Comparison of ENCODE assay signal across 23 mouse cellular contexts in the genomic region with DNA sequence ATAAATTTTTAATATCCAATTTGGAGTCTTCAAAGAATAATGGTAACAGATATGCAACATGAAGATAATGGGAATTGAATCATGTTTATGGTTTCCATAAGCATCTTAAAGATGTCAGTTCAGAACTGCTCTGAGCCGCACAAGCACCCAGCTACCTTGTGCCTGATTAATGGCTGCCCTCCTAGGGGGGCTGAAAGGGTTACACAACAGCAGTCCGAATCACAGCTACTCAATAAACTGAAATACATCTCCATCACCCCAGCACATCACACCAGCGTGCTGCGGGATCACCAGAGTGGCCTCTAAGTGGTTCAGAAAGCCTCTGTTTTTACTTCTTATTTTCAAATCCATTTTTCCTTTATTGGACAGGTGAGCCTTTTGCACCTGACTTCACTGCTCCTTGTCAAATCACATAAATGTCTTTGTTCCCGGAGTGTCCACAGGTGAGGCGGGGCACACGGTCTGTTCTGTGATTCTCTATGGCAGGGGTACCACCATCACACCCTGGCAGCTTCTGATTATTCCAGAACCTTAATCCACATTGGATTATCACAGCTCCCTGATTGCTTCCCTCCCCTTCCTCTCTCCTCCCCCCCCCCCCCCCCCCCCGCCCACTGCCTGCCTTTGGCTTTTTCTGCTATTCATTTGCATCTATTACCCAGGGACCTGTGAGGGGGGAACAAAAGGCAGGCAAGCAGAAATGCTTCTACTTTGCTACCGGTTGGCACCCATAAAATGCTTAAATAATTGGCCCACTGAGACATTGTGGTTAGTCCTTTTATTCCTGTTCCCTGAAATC.
A peak's percentile ranks its signal among the peaks of the same experiment; 100 is the strongest.
DNase-seq lines count a peak whose midpoint lies in the region; ATAC-seq and TF ChIP-seq lines count a peak whose summit lies in the region.
"Had no signal": no experiment of that assay in that cellular context is flagged by ENCODE, and none has a peak within 500 bp of the region (broad histone marks: within the 10 kb centered on the region; RNA-seq: fewer than 3 reads in every experiment).

No protein-coding gene starts in this region.

- TF ChIP-seq RAD21 in CH12.LX (IDR thresholded peaks at IDR 0.05; ENCODE audit: low read depth, low read length), result no peak

- no peaks in the 10 kb centered on the region for H3K9me3 ChIP-seq in CH12.LX (replicated peaks; ENCODE audit: low read length)
- H3K9me3 ChIP-seq in forebrain, embryonic 13.5 days (replicated peaks), result no peaks in the 10 kb centered on the region
- H3K9me3 ChIP-seq in hindbrain, embryonic 13.5 days, result no peaks in the 10 kb centered on the region
- H3K9me3 ChIP-seq in midbrain, embryonic 13.5 days, result no peaks in the 10 kb centered on the region
- H3K9me3 ChIP-seq: embryonic facial prominence, embryonic 15.5 days; heart, embryonic 13.5 days; limb, embryonic 12.5 days; liver, embryonic 15.5 days had no signal

- no peak for TF ChIP-seq CTCF in CH12.LX (conservative IDR thresholded peaks at IDR 0.05 in 1 of 2, IDR thresholded peaks at IDR 0.05 in 1 of 2; ENCODE audit: low read depth in 2 of 2, low read length in 2 of 2)
- TF ChIP-seq CTCF in thymus, adult 2 months (IDR thresholded peaks at IDR 0.05; ENCODE audit: borderline replicate concordance, control insufficient read depth, extremely low read depth, insufficient read depth, low read length, poor library complexity), result no peak

- ATAC-seq in forebrain, embryonic 13.5 days, result peak; percentile 68
- ATAC-seq in hindbrain, embryonic 13.5 days (ENCODE audit: low FRiP score), result peak; percentile 60
- peak; percentile 82 for ATAC-seq in midbrain, embryonic 13.5 days
- ATAC-seq: activated CD4-positive, CD25-positive, alpha-beta regulatory T cell, adult 4 months; lung, postnatal 0 days; Patski had no signal

- H3K4me1 ChIP-seq in CH12.LX (ENCODE audit: control insufficient read depth in 1 of 2, insufficient read depth in 2 of 2), result peaks cover 3 to 8% of the 10 kb centered on the region in 2 experiments; a peak in 2 of 4 replicates
- peaks cover 36% of the 10 kb centered on the region for H3K4me1 ChIP-seq in forebrain, embryonic 13.5 days
- H3K4me1 ChIP-seq in hindbrain, embryonic 13.5 days (replicated peaks), result peaks cover 52% of the 10 kb centered on the region
- peaks cover 38% of the 10 kb centered on the region for H3K4me1 ChIP-seq in midbrain, embryonic 13.5 days (replicated peaks)
- no peaks in the 10 kb centered on the region for H3K4me1 ChIP-seq in thymus, adult 2 months (replicated peaks; ENCODE audit: control insufficient read depth, insufficient read depth, low read length)
- H3K4me1 ChIP-seq: embryonic facial prominence, embryonic 15.5 days; liver, embryonic 15.5 days had no signal

- no peak overlapping the region for H3K4me2 ChIP-seq in CH12.LX (ENCODE audit: insufficient read depth, low read depth, poor library complexity, severe bottlenecking)
- H3K4me2 ChIP-seq in forebrain, embryonic 13.5 days, result peak overlapping the region; percentile 26
- H3K4me2 ChIP-seq in hindbrain, embryonic 13.5 days, result peak overlapping the region; percentile 17; the same call in 1 of the 2 replicates
- H3K4me2 ChIP-seq in midbrain, embryonic 13.5 days (replicated peaks), result peak overlapping the region; percentile 1
- H3K4me2 ChIP-seq: embryonic facial prominence, embryonic 15.5 days; heart, embryonic 13.5 days; limb, embryonic 12.5 days; liver, embryonic 15.5 days had no signal

- WGBS in forebrain, embryonic 13.5 days, result 59% methylated on average over 8 of the region's 9 CpGs
- WGBS in hindbrain, embryonic 13.5 days, result 38% methylated on average over 9 of the region's 9 CpGs
- WGBS in midbrain, embryonic 13.5 days, result 39% methylated on average over 8 of the region's 9 CpGs
- 82% methylated on average over 9 of the region's 9 CpGs for WGBS in thymus, adult 2 months

- no peaks in the 10 kb centered on the region for H3K79me2 ChIP-seq in CH12.LX (replicated peaks; ENCODE audit: control insufficient read depth, extremely low read depth, insufficient read depth, poor library complexity, severe bottlenecking)

- DNase-seq in CH12.LX (ENCODE audit: extremely low read depth), result peak; percentile 3
- DNase-seq in kidney, postnatal 10 days, result no peak
- DNase-seq in thymus, adult 2 months, result no peak
- no peak for DNase-seq in right cerebral cortex, postnatal 4 days
- DNase-seq in left cerebral cortex, postnatal 36 days (ENCODE audit: low spot score in 2 of 2), result no peak
- DNase-seq: adrenal gland, postnatal 25 days; cerebellum, adult 9-10 months; heart, adult 11 months; heart, postnatal 4 days; kidney, adult 18-20 months; right cerebral cortex, postnatal 14 days; thymus, postnatal 14 days had no signal

- H3K36me3 ChIP-seq in CH12.LX (replicated peaks in 1 of 2; ENCODE audit: control insufficient read depth in 1 of 2, insufficient read depth in 1 of 2, low read length in 1 of 2), result no peaks in the 10 kb centered on the region
- H3K36me3 ChIP-seq in forebrain, embryonic 13.5 days (ENCODE audit: poor library complexity, severe bottlenecking), result peaks cover 7% of the 10 kb centered on the region; the same call in 1 of the 2 replicates
- peaks cover 17% of the 10 kb centered on the region for H3K36me3 ChIP-seq in hindbrain, embryonic 13.5 days
- H3K36me3 ChIP-seq in midbrain, embryonic 13.5 days, result peaks cover 15% of the 10 kb centered on the region
- no peaks in the 10 kb centered on the region for H3K36me3 ChIP-seq in thymus, adult 2 months (ENCODE audit: control insufficient read depth, insufficient read depth, low read length)
- H3K36me3 ChIP-seq: embryonic facial prominence, embryonic 15.5 days; liver, embryonic 15.5 days had no signal

- intact Hi-C loops in left cerebral cortex, postnatal 36 days (cut with DNase I), result no loop called here

- TF ChIP-seq EP300 in CH12.LX (IDR thresholded peaks at IDR 0.05; ENCODE audit: low read length), result no peak

- dilution Hi-C loops in CH12.LX (cut with MboI; ENCODE audit: extremely low pct_ligation_motif_present, extremely low pct_unique_long_range_greater_than_20kb, low sequenced_read_pairs), result no loop called here

- no peak for TF ChIP-seq POLR2A in CH12.LX (IDR thresholded peaks at IDR 0.05; ENCODE audit: low read depth, low read length)
- no peak for TF ChIP-seq POLR2A in thymus, adult 2 months (IDR thresholded peaks at IDR 0.05; ENCODE audit: control insufficient read depth, extremely low read depth, insufficient read depth, low read length, poor library complexity)

- in situ Hi-C loops in CH12.LX (cut with MboI; ENCODE audit: low pct_ligation_motif_present, low pct_unique_long_range_greater_than_20kb, low sequenced_read_pairs), result no loop called here

- H3K9ac ChIP-seq in CH12.LX (ENCODE audit: insufficient read depth, low read depth), result no peak overlapping the region
- H3K9ac ChIP-seq in forebrain, embryonic 13.5 days, result 0 out of 2 replicates have a peak overlapping the region, but pooled peaks have one; percentile 45
- peak overlapping the region; percentile 53; the same call in 1 of the 2 replicates for H3K9ac ChIP-seq in hindbrain, embryonic 13.5 days
- H3K9ac ChIP-seq in midbrain, embryonic 13.5 days (replicated peaks), result peak overlapping the region; percentile 20; the same call in 1 of the 2 replicates
- H3K9ac ChIP-seq: embryonic facial prominence, embryonic 15.5 days; heart, embryonic 13.5 days; limb, embryonic 12.5 days; liver, embryonic 15.5 days had no signal

- H3K27ac ChIP-seq in CH12.LX (ENCODE audit: insufficient read depth, low read depth), result no peak overlapping the region
- H3K27ac ChIP-seq in forebrain, embryonic 13.5 days, result peak overlapping the region; percentile 80
- H3K27ac ChIP-seq in hindbrain, embryonic 13.5 days, result peak overlapping the region; percentile 84
- peak overlapping the region; percentile 76 for H3K27ac ChIP-seq in midbrain, embryonic 13.5 days
- H3K27ac ChIP-seq in thymus, adult 2 months (ENCODE audit: control insufficient read depth, insufficient read depth, low read length), result no peak overlapping the region; the same call in 1 of the 2 replicates
- H3K27ac ChIP-seq: embryonic facial prominence, embryonic 15.5 days; heart, embryonic 13.5 days; left cerebral cortex, adult 2 months; limb, embryonic 12.5 days; liver, embryonic 15.5 days had no signal

- no peak overlapping the region for H3K4me3 ChIP-seq in CH12.LX (replicated peaks in 1 of 3; ENCODE audit: low read depth in 2 of 3, low read length in 2 of 3, poor library complexity in 1 of 3)
- no peak overlapping the region for H3K4me3 ChIP-seq in forebrain, embryonic 13.5 days
- H3K4me3 ChIP-seq in hindbrain, embryonic 13.5 days, result no peak overlapping the region
- H3K4me3 ChIP-seq in midbrain, embryonic 13.5 days (replicated peaks), result no peak overlapping the region
- H3K4me3 ChIP-seq in thymus, adult 2 months (ENCODE audit: control insufficient read depth, insufficient read depth, low read length), result no peak overlapping the region
- H3K4me3 ChIP-seq: embryonic facial prominence, embryonic 15.5 days; heart, embryonic 13.5 days; left cerebral cortex, adult 2 months; limb, embryonic 12.5 days; liver, embryonic 15.5 days had no signal

- H3K27me3 ChIP-seq in CH12.LX (replicated peaks), result no peaks in the 10 kb centered on the region
- no peaks in the 10 kb centered on the region for H3K27me3 ChIP-seq in forebrain, embryonic 13.5 days
- H3K27me3 ChIP-seq in hindbrain, embryonic 13.5 days, result no peaks in the 10 kb centered on the region
- H3K27me3 ChIP-seq in midbrain, embryonic 13.5 days, result no peaks in the 10 kb centered on the region
- no peaks in the 10 kb centered on the region for H3K27me3 ChIP-seq in thymus, adult 2 months (ENCODE audit: control insufficient read depth, insufficient read depth, low read length)
- H3K27me3 ChIP-seq: embryonic facial prominence, embryonic 15.5 days; heart, embryonic 13.5 days; limb, embryonic 12.5 days; liver, embryonic 15.5 days; Patski had no signal

TF ChIP-seq in CH12.LX, 34 proteins besides CTCF, POLR2A, EP300 and RAD21 (continues in another document):
- no peak for TF ChIP-seq ZNF384 (IDR thresholded peaks at IDR 0.05; ENCODE audit: low read depth, low read length)
- no peak for TF ChIP-seq SMC3 (IDR thresholded peaks at IDR 0.05; ENCODE audit: low read depth, low read length)
- TF ChIP-seq ZC3H11A (IDR thresholded peaks at IDR 0.05; ENCODE audit: low read depth, low read length), result no peak
- TF ChIP-seq MAZ (IDR thresholded peaks at IDR 0.05; ENCODE audit: low read depth, low read length), result no peak
- no peak for TF ChIP-seq USF2 (conservative IDR thresholded peaks at IDR 0.05; ENCODE audit: low read depth, low read length)
- TF ChIP-seq USF1 (IDR thresholded peaks at IDR 0.05; ENCODE audit: low read depth, low read length), result no peak
- no peak for TF ChIP-seq GABPA (IDR thresholded peaks at IDR 0.05; ENCODE audit: insufficient replicate concordance, low read depth, low read length)
- TF ChIP-seq SIN3A (IDR thresholded peaks at IDR 0.05; ENCODE audit: low read length), result no peak
- TF ChIP-seq MXI1 (IDR thresholded peaks at IDR 0.05; ENCODE audit: low read depth, low read length), result no peak
- no peak for TF ChIP-seq CHD2 (IDR thresholded peaks at IDR 0.05; ENCODE audit: low read length)
- TF ChIP-seq POLR2AphosphoS2 (IDR thresholded peaks at IDR 0.05; ENCODE audit: low read depth, low read length), result no peak
- TF ChIP-seq TCF12 (IDR thresholded peaks at IDR 0.05; ENCODE audit: low read depth, low read length), result no peak
- no peak for TF ChIP-seq JUN (IDR thresholded peaks at IDR 0.05; ENCODE audit: insufficient read depth, low read depth, low read length)

Comparison
In these comparisons a context has a peak if more than half of its experiments do, and no peak if none do; other contexts are left out.
1. H3K27ac ChIP-seq: peak in forebrain, embryonic 13.5 days (single experiment), hindbrain, embryonic 13.5 days (single experiment) and midbrain, embryonic 13.5 days (single experiment); none in CH12.LX (single experiment) and thymus, adult 2 months (single experiment).
2. Peak in every context shown above with its lines, with median percentiles within 50 percentile points of each other: ATAC-seq.